Mouse (Mus musculus) adrenal gland, adult 2 months (tissue): Measurements from ENCODE around the gene Lsm3. TPM values are rescaled to one million over a fixed set of nuclear protein-coding genes. Genes with fewer than 3 reads are reported as not detected.

Experiments
- DNase-seq: peaks from one replicate; pipeline ENCODE4 v3.0.0; 2021
- polyA plus RNA-seq: library from polyadenylated mRNA; depleted of rRNA; stranded (reverse); fragments of >200 nt; gene quantifications from 2 replicates; pipeline ENCODE4 v1.2.3, GENCODE M21; 2012
- total RNA-seq, 2 experiments: library from RNA; stranded (reverse); gene quantifications; 2 replicates each; pipeline ENCODE4 v1.2.3; 2021

The Lsm3 gene
- total and polyA plus RNA-seq, 3 experiments: 7.3 to 40.4 (median 38.3) TPM

DNA sequence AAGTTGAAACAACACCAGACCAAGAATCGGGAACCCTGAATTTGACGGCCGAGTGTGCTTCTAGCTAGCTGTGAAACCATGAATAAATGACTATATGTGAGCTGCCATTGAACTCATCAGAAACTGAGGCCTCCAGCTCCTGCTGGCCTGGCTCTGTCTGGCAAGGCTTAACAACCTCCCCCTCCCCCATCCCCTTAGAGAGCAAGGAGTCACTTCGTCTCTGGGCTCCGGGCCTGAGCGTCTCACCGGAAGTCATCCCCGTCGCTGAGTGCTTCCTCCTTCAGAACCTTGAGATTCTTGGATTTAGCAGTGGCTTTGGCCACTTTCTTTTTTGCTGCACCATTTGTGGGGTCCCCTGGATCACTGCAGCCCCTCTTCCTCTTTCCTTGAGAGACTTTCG lies 5.5 kb upstream of the Lsm3 start:
- DNase-seq: no peak

DNA sequence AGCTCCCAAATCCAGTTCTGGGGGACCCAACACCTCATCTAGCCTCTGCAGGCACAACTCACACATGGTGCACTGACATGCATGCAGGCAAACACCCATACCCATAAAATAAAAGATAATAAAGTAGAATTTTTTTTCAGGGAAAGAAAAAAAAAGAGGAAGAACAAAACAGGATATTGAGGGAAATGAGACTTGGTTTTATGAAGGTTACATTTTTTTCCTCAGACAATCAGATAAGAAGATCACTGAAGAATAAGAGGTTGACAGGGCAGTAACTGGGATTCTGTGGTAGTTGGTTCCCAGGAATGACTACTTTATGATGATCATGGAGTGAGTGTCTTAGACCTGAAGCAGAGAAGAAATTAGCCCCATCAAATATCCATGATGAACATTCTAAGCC lies 1.6 kb upstream of the Lsm3 start:
- no peak for DNase-seq

DNA sequence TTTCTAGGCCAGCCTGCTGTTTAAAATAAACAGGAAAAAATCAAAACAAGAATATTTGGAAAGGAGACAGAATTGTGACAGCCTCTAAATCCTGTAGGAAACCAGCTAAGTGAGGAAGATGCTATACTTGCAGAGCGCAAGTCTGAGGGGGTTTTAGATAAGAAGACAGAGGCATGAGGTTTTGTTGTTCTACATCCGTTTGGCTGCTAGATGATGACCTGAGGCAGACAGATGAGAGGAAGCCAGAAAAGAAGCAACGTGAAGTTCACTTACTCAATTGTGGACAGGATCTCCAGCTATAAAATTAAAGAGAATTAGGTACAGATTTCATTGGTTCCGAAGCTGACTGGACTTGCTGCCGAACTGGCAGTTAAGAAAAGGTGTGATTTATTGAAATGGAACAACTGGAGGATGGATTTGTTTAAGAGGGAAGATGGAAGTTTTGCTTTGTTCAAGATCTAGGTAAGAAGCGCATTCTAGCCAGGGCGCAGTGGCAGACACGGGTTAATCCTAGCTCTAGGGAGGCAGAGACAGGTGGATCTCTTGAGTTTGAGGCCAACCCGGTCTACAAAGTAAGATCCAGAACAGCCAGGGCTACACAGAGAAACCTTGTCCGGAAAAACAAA lies 878 bp upstream of the Lsm3 start:
- no peak for DNase-seq

DNA sequence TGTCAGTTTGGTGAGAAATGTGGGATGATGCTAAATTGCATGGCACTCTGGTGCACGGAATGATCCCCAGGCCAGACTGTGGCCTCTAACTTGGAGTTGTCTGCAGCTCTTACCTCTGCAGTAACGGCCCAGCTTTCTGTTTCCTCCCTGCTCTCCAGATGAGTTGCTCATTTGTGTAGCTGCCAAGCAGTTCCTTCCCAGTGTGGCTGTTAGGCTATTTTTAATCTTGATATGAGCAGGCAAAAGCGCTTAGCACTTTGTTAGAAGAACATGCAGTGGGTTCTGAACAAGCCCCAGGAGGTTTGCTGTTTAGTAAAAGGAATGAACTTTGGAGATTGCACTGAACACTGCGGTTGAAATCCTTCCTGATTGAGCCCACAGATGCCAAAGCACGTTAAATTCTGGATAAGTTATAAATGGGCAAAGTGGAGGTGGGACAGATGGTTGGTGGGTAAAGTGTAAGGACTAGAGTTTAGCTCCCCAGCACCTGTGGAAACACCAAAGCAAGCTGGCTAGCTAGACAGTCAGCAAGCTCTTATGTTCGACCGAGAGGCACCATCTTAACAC lies 2.8 kb downstream of the Lsm3 start:
- DNase-seq: no peak

DNA sequence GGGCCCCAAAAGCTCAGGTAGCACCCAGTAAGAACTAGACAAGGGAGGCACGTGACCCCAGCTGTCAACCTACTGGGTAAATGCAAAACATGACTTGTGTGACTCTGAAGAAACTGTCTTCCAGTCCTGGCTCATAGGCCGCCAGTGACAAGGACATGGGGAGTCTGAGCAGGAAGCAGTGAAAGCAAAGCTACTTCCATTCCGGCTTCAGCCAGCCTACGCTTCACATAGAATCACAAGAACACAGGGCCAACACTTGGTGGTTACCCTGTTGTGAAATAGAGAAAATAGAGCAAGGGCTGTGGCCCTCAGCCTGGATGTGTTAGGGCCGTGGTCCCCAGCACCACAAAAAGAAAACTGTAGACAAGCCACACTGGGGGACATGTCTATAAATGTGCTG lies 7.1 kb downstream of the Lsm3 start:
- no peak for DNase-seq

DNA sequence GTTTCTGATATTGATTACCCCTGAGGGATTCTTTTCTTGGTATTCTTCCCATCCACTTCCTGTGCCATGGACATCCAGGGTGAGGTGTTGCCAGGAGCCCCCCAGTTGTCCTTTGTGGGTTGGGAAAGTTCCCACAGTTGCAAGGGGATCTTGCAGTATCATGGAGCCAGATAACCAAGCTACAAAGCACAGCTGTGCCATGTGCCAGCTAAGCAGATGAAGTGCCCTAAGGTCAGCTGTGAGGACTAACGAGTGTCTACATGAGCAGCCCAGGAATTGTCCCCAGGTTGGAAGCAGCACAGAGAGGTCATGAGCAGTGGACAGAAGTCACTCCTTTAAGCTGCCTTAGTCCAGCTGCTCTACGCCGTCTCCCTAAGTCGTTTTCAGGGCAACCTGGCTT lies 9.8 kb downstream of the Lsm3 start:
- no peak for DNase-seq

DNA sequence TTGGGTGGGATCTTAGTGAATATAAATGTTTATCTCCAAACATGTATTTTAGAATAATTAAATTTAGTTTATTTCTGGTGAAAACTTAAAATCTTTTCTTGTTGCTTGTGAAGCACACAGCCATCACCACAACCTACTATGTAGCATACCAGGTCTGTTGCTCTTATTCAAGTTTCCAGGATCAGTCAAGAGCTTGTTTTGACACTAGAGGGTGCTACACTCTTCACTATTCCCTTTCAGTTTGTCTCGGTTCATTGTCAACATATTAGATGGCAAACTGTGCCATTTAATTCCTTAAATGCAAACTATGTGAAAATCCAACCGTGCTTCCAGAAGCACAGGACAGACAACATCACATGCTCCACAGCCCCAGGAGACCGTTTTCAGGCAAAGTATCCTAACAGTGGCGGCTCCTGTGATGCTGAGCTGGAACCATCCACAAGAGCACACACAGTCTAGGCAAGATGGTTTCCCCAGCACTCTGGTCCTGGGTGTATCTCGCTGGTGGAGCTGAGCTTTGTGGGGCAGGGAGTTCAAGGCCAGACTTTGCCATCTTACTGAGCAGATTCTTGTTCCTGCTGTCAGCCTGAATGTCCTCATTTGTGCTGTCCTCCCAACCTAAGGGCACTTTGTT lies 11.6 kb downstream of the Lsm3 start:
- DNase-seq: peak; percentile 20

DNA sequence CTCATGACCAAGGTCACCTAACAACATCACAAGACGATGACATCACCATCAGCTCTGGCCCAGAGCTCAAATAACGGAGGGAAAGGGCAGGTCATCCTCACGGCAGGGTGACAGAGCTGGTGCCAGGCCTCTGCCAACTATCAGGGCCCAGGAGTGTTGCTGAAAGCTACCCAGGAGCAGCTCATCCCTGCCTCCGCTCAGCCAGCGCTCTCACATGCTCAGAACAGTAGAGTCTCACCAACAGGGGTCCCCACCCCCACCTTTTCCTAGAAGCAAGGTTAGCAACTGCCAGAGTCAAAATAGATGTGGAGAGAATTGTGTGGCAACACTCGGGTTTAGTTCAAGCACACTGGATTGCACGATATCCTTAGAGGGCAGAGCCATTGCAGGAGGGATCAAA lies 12.5 kb downstream of the Lsm3 start:
- peak; percentile 47 for DNase-seq

DNA sequence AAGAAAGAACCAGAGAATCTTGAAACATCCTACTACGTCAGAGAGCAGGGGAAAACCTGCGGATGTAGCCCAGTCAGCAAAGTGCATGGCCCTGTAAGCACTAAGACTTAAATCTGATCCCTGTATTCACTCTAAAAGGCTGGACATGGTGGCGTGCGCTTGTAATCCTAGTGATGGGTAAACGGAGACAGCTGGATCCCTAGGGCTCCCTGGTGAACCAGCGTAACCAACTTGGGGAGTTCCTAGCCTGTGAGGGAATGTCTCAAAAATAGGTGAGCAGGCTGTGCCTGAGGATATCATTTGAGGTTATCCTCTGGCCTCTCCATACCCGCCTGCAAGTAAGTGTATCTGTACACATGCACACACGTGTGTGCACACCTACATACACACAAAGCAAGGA lies 14.9 kb downstream of the Lsm3 start:
- no peak for DNase-seq

DNA sequence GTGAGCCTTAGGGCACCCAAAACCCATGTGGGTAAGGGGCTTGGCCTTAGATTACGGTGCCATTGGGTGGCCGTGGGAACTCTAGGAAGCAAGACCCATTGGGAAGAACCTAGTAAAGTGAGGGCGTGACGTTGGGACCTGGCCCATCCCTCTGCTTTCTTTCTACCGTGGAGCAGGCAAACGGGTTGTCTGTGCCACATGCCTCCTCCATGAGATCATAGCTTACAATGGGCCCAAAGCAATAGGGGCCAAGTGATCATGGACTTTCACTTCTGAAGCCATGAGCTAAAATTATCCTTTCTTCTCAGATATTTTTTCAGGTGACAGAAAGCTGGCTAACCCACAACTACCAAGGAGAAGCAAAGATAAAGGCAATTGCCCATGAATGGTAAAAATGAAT lies 15.5 kb downstream of the Lsm3 start:
- DNase-seq: no peak

DNA sequence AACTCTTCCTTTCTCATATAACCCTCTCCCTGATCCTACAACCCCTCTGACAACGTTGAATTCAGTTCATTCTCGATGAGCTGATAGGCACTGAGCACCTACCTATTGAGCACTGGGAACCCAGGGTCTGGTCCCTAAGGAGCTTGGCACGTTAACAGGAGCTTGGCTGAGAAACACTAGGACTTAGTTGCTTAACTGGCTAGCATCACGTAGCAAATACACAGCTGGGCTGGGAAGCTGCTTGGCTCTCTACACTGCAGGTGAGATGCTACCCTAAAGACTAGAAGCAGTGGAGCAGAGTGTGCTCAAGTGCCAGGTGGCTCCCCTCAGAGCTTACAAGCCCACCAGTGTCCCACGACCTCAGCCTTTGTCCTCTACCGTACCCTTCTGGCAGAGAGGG lies 16.9 kb downstream of the Lsm3 start:
- DNase-seq: no peak

DNA sequence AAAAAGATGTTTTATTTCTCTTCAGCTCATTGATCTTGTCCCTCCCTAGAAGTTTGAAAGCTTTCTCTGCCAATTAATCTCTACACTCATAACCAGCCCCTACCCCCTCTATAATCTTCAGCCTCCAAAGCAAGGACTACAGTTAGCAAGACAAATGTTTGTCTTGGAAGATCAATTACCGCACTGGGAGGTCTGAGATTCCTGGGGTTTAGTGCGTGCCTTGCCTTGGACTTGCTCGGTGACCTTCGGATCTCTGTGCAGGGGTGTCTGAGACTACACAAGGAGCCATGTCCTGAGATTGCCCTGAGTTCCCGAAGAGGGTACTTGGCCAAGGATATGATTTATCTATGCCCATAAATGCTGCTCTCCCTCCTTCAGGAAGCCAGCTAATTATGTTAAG lies 17.6 kb downstream of the Lsm3 start:
- no peak for DNase-seq

DNA sequence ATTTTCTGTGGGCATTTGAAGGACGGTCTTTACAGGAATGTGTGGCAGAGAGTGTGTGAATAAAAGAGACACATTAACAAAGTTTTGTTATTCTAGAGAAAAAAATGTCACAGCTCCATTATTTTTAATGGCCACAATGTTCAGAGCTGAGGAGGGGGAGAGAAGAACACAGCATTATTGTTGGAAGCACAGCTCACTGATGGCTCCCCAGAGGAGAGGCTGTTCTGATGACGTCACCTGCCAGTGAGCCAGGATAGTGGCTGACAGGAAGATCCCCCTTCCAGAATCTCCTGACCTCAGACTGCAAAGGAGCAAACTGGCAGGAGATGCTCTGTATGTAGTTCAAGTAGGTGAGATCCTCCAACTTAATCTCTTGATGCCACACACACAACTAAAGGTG lies 18.0 kb downstream of the Lsm3 start:
- no peak for DNase-seq

DNA sequence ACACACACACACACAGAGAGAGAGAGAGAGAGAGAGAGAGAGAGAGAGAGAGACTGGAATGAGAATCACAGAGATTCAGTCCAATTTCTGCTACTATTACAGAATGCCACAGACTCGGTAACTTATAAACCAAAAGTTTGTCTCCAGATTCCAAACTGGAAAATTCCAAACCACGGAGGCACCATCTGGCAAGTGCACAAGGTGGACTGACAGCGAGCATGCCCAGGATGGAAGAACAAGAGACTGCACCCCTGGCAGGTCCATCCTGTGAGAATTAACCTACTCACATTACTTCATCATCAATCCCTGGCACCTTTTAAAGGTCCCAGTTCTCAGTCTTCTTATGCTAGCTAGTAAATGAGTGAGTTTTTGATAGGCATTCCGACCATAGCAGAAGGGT lies 18.5 kb downstream of the Lsm3 start:
- DNase-seq: no peak

DNA sequence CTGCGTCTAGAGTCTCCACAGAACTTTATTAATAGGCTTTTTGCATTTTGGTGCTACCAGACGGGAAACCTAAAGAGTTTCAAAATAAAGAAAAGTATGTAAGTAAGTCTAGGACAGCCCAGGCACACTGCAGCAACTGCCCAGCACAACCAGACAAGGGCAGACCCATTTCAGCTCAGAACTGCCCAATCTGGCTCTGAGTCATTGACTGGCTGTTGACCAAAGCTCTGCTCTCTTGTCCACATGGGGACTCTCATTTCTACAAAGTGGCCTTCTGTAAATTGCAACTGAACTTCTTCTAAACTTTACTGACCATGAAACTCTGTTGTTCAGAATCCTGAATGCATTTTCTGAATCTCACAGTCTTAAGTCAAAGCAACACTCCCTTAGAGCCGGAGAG lies 19.5 kb downstream of the Lsm3 start:
- DNase-seq: peak; percentile 65

DNA sequence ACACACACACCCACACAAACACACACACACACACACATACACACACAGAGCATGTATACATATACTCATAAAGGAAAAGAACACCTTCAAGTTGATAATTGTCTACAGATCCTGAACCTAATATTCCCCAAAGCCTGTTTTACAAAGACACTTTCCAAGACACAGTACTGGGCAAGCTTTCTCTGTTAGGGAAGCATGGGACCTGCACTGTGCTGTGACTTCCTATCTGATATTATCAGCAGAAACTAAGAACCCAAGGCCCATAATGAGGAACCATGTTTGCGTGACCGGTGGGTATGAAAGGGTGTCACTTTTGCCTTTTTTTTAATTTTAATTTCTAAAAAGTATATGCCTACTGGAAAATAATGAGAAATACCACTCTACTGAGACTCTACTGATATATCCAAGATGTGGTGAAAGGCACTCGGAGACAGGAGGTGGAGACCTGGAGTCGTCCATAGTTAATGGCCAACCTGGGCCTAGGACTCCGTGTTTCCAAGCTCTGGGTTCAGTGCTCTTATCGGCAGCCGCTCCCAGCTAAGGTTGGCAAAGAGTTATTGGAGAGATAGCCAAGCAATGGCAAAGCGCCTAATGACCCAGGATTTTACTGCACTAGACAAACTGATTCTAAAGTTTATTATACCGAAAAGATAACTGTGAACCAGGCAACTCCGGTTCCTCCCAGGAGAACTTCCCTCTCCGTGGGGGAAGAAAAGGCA lies 20.5 kb downstream of the Lsm3 start:
- DNase-seq: no peak

DNA sequence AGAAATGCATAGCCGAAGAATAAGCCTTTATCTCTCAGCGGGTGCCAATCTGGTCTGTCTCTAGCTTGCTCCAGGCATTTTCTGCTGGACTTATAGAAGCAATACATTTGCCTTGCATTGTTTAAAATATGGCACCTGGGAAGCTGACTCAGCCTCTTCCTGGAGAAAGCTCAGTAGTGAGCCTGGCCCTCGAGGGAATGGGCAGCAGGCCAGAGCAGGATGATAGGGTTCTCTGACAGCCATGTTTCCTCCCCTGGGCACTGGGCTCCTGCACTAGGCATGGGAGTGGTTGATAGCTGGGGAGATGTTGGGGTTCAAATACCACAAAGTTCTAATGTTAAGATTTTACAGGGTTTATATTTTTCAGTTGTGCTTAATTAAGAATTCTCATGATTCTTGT lies 25.5 kb downstream of the Lsm3 start:
- no peak for DNase-seq

DNA sequence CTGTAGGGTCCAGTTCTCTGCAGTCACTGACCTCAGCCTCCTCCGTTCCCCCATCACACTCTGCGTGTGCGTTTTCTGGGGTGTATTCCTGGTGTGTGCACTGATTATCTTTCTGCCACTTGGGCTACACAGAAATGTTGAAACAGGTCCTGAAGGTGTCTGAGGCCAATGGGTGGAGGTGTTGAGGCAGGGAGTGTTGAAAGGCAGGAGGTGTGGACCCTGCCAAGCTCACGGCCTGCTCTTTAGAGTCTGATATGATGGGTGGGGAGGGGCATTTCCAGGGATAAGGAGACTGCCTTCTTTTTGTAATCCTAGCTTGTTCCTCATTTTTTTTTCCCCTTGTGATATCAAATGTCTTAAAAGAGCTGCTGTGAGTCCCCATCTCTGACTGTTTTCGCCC lies 27.3 kb downstream of the Lsm3 start:
- no peak for DNase-seq

DNA sequence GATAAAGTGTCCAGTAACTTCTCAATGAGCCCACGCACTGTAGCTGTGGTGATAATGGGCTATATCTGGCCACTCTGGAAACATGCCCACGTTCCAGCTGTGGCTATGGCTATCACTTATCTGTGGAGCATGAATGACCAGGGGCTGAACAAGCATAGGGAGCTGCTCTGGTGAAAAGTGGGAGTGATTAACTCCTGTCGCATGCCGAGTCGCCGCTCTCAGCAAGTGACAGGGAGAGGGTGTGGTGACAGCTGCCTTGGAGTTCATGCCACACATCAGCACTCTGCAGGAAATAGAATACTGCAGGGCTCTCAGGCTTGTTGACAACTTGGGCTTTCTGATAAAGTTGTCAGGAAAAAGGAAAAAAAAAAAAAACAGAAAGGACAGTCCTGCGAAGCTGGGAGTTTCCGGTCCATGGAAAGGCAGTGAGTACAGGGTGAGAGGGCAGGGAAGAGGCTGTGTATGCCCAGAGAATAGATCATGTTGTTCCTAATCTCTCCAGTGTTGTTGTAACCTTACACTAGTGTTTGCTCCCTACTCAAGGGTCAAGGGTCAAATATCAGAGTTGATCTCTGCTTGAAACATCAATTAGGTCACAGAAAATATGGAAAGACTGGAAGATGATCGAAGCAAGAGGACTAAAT lies 30.6 kb downstream of the Lsm3 start:
- DNase-seq: no peak

DNA sequence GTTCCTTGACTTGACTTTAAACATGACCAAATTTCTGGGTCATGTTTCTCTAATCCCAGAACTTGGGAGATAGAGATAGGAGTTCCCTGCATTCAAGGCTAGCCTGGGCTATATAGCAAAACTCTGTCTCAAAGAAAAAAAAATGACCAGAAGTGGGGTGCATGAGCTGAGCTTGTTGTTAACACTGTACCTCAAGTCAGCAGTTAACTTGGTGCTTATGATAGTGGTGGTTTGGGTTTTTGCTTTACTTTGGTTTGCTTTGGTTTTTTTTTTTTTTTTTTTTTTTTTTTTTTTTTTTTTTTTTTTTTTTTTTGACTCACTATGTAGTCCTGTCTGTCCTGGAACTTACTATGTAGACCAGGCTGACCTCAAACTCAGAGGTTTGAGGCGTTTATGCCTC lies 31.6 kb downstream of the Lsm3 start:
- no peak for DNase-seq

DNA sequence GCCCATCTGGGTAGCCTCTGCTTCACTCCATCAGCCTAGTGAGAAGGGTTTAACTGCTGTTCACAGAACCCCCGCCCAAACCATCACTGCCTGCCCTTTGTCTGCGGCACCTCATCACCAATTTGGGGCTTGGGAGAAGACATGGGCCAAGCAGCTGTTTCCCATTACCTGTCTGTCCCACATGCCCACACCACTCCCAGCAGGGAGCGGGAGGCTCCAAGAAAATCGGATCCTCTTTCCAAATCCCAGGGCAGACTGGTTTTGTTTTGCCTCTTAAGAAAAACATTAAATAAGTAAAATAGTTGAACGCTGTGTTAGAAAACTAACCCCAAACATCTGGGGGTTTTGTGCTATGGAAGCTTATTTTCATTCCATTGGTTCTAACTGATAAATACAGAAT lies 33.9 kb downstream of the Lsm3 start:
- no peak for DNase-seq

DNA sequence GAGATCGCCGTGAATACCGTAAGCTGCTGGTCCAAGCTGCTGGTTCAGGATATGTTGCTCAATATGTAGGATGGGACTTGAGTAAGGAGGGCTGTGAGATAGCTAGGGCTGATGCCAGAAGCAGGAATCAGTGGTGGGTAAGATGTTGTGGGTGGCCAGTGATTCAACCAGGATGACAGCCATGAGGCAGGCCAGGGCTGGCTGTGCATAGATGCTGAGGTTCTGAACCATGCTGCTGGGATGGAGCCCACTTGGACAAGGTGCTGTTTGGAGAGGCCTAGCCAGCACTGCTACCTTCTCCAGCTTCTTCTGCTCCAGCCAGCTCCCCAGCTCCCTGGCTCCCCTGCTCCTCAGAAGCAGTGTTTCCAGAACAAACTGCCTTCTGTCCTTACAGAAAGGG lies 35.9 kb downstream of the Lsm3 start:
- no peak for DNase-seq

DNA sequence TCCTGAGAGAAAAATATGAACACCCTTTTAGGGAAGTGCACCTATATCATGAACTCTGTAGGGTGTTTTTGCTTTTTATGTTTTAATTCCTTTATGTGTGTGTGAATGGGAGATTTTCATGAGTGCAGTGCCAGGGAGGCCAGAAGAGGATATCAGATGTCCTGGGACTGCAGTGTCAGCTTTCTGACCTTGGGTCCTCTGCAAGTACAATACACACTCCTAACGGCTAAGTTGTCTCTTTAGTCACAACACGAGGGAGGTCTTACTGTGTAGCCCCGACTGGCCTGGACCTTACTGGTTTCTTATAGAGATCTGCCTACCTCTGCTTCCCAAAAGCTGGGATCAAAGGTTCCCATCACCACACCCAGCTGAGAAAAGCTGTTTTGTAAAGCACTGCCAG lies 37.0 kb downstream of the Lsm3 start:
- no peak for DNase-seq
